Mouse (Mus musculus) embryonic fibroblast, embryonic 13.5 days (primary cell): Measurements from ENCODE around the gene Depdc1b.

Source experiments
- CTCF ChIP-seq: IDR thresholded peaks from 2 replicates; pipeline ENCODE4 v1.5.1; 2011; ENCODE audit warnings: mild to moderate bottlenecking, control low read depth, low read length, moderate library complexity, borderline replicate concordance; ENCODE audit not compliant: insufficient read depth
- POLR2A ChIP-seq: IDR thresholded peaks from 2 replicates; pipeline ENCODE4 v1.6.1; 2011; ENCODE audit warnings: low read depth, mild to moderate bottlenecking, control low read depth, low read length, moderate library complexity

DNA sequence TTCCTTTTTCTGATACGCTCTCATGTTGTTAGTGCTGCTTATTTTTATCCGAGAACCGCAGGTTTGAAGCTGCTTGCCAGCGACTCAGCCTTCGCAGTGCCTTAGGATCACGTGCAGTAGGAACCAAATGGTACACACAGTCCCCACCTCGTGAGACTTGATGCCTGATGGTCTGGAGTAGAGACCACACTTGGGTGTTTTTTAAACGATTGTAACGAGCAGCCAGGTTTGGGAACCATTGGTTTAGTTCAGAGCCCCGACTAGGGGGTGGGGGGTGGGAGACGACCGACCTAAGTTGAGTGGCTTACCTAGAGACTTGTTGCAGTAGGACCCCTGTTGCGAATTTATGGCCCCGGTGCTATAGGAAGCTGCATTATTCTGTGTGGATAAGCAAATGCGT lies 43.1 kb upstream of the Depdc1b start:
- TF ChIP-seq CTCF: no peak
- no peak for TF ChIP-seq POLR2A
